Mouse (Mus musculus): ENCODE data around the gene Evi5l. TPM values are rescaled to one million over a fixed set of nuclear protein-coding genes. Genes with fewer than 3 reads are reported as not detected.

The Evi5l gene
- polyA plus RNA-seq, 1 experiment, result 13.7 TPM

Other genes starting within 250 kb of the Evi5l start
- gene Cd209b, start 239.7 kb upstream of the Evi5l start, polyA plus RNA-seq (2012; rRNA removed), result 3.2 and 4.7 TPM in 2 replicates
- 4.0 and 5.5 TPM in 2 replicates for gene Cd209c, start 211.8 kb upstream of the Evi5l start, polyA plus RNA-seq (2012; rRNA removed)
- gene Cd209f, start 60.7 kb upstream of the Evi5l start, polyA plus RNA-seq (2012; rRNA removed), result 15.1 and 28.6 TPM in 2 replicates
- gene Cd209g, start 32.5 kb upstream of the Evi5l start, polyA plus RNA-seq (2012; rRNA removed), result 6.7 and 13.7 TPM in 2 replicates
- gene Prr36, start 50.9 kb downstream of the Evi5l start, polyA plus RNA-seq (2012; rRNA removed), result 0.72 and 1.1 TPM in 2 replicates
- 15.4 and 15.9 TPM in 2 replicates for gene Lrrc8e, start 60.3 kb downstream of the Evi5l start, polyA plus RNA-seq (2012; rRNA removed)
- gene Map2k7, start 72.2 kb downstream of the Evi5l start, polyA plus RNA-seq (2012; rRNA removed), result 39.9 and 50.3 TPM in 2 replicates
- 4.3 and 5.9 TPM in 2 replicates for gene Gm49320, start 72.3 kb downstream of the Evi5l start, polyA plus RNA-seq (2012; rRNA removed)
- gene Tgfbr3l, start 81.6 kb downstream of the Evi5l start, polyA plus RNA-seq (2012; rRNA removed), result 31.6 and 33.6 TPM in 2 replicates
- gene Snapc2, start 86.5 kb downstream of the Evi5l start, polyA plus RNA-seq (2012; rRNA removed), result 50.9 and 56.7 TPM in 2 replicates
- gene Ctxn1, start 92.7 kb downstream of the Evi5l start, polyA plus RNA-seq (2012; rRNA removed), result 98.2 and 133 TPM in 2 replicates
- gene Timm44, start 109.3 kb downstream of the Evi5l start, polyA plus RNA-seq (2012; rRNA removed), result 66.5 and 76.2 TPM in 2 replicates
- 6.6 and 8.2 TPM in 2 replicates for gene Ccl25, start 158.6 kb downstream of the Evi5l start, polyA plus RNA-seq (2012; rRNA removed)
- 61.6 and 65.9 TPM in 2 replicates for gene Elavl1, start 158.8 kb downstream of the Evi5l start, polyA plus RNA-seq (2012; rRNA removed)